Mouse (Mus musculus): ENCODE results near the gene Ccnb3. TPM values are rescaled to one million over a fixed set of nuclear protein-coding genes. Genes with fewer than 3 reads are reported as not detected.

The Ccnb3 gene
- polyA plus RNA-seq, 1 experiment from 2014 or later, result not detected

Other genes with a start within 250 kb of the Ccnb3 start
- not detected in 2 replicates for gene Akap4, start 25.9 kb upstream of the Ccnb3 start, polyA plus RNA-seq (2015; fragmentation: Nextera tagmentation; extraction: Ambion mirVana)

Data from kidney, embryonic 15.5 days (tissue).